Mouse (Mus musculus) heart, postnatal 0 days (tissue): ENCODE data around the gene Gimap9.

Experiments used
- CTCF ChIP-seq: IDR thresholded peaks from 2 replicates; pipeline ENCODE4 v1.5.1; 2016; ENCODE audit warnings: antibody characterized with exemption, control low read depth, low read depth
- EP300 ChIP-seq: IDR thresholded peaks from 2 replicates; pipeline ENCODE4 v1.6.1; 2016; ENCODE audit warnings: antibody characterized with exemption, low read depth

DNA sequence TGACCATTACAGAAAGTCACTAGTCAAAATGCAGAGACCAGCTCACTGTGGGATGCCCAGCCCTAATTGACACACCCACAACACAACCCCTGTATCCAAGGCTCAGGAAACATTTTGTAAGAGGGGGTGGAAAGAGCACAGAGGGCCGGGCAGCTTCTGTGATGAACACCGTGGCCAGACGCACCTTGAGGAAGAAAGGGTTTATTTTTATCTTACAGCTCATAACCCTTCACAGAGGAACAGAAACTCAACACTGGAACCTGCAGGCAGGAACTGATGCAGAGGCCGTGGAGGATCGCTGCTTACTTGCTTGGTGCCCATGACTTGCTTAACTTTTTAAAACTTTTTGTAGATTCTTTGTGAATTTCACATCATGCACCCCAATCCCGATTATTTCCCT, 17.0 kb downstream of the Gimap9 start:
- no peak for TF ChIP-seq CTCF
- no peak for TF ChIP-seq EP300
